Mouse (Mus musculus) cerebellum, adult 8-10 months (tissue): ENCODE measurements around the gene Gm4884.
"Not testable (repeated sequence)": the region's sequence is repeated elsewhere in the genome, so short reads cannot be mapped to it uniquely, and the experiment has no call there.

Experiments
- DNase-seq: peaks from one replicate; pipeline ENCODE4 v3.0.0; 2022

Gene Gm4884

DNA sequence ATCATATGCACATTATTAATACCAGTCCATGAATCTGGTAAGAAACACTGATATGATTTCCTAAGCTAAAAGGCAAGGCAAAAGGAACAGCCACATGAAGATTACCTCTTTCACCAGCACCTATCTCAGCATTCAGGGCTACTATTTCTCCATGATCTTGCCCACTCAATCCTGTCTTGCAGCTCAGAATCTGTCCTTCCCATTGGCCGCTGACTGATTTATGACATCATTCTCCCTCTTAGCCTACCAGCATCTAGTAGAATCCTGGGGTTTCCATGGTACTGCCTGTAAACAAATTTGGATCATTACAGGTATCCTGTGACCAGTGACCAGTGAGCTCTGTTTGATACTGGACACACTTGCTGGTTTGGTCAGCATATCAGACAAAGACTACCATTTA lies at the start of gene Gm4884:
Gene Gm4884, plus strand, starts transcription at position 301 of the 400 bp plus-strand sequence.
- DNase-seq, result not testable (repeated sequence)

GRCm38 (mm10) chr7:40987243-40987642 lies 45.3 kb upstream of the Gm4884 start, which contains the start of gene 4930433I11Rik:
Gene 4930433I11Rik (plus strand): TSS chr7:40987543.
- no peak for DNase-seq

- not testable (repeated sequence) for DNase-seq
These were observed 11.5 kb downstream of the Gm4884 start for GRCm38 (mm10) chr7:41044058-41044457.
